Mouse (Mus musculus): ENCODE measurements at regions not wholly inside any gene's neighbourhood (a gene's known extent, or its start where the extent isn't known, plus 50 kb on each side); places are given as distances from the start of the nearest gene placed in this dataset.
"Not testable (repeated sequence)": the region's sequence is repeated elsewhere in the genome, so short reads cannot be mapped to it uniquely, and the experiment has no call there.

GRCm38 (mm10) chr5:97264666-97265065 is 127.5 kb downstream of the Naa11 start:
- not testable (repeated sequence) for TF ChIP-seq POLR2A (IDR thresholded peaks at IDR 0.05; ENCODE audit: extremely low read depth, insufficient read depth, low read length); CTCF (IDR thresholded peaks at IDR 0.05; ENCODE audit: low read depth, low read length)

Measured in liver, adult 2 months (tissue).